Mouse (Mus musculus): ENCODE measurements around the gene Sash1. TPM values are rescaled to one million over a fixed set of nuclear protein-coding genes. Genes with fewer than 3 reads are reported as not detected.

The Sash1 gene
- polyA plus RNA-seq, 1 experiment from 2014 or later: 2.6 TPM

DNA sequence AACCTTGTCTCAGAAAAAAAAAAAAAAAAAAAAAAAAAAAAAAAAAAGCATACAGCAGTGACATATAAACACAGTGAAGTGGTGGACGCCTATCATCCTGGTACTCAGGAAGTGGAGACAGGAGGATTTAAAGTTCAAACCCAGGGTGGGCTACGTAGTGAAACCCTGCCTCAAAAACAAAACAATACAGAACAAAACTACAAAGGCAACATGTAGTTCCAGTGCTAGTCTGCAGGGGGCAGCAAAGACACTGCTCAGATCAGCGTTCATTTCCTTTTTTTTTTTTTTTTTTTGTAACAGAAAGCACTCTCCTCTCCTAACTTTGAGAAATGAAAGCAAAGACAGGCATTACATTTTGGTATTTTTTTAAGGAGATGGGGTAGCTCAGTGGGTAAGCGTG lies 203.0 kb downstream of the Sash1 start:
- H3K27me3 ChIP-seq (ENCODE audit: control insufficient read depth, insufficient read depth, low read length): no peaks in the 10 kb centered on the region
- H3K4me3 ChIP-seq (ENCODE audit: low read length): no peak overlapping the region
- H3K4me2 ChIP-seq (ENCODE audit: low read depth, low read length): 0 out of 2 replicates have a peak overlapping the region, but pooled peaks have one; percentile 15
- ATAC-seq (replicated peaks; ENCODE audit: extremely low read depth, insufficient read depth, low FRiP score): no peak
- no peaks in the 10 kb centered on the region for H3K4me1 ChIP-seq (ENCODE audit: control insufficient read depth, insufficient read depth, low read length)
- H3K36me3 ChIP-seq (ENCODE audit: control insufficient read depth, insufficient read depth): no peaks in the 10 kb centered on the region
- H3K27ac ChIP-seq (ENCODE audit: low read length): no peak overlapping the region
- 16% methylated on average over 4 of the region's 4 CpGs for WGBS
- no peak overlapping the region for H3K9ac ChIP-seq (ENCODE audit: low read length)
- H3K9me3 ChIP-seq (replicated peaks; ENCODE audit: control insufficient read depth, low read length): peaks cover 5% of the 10 kb centered on the region

DNA sequence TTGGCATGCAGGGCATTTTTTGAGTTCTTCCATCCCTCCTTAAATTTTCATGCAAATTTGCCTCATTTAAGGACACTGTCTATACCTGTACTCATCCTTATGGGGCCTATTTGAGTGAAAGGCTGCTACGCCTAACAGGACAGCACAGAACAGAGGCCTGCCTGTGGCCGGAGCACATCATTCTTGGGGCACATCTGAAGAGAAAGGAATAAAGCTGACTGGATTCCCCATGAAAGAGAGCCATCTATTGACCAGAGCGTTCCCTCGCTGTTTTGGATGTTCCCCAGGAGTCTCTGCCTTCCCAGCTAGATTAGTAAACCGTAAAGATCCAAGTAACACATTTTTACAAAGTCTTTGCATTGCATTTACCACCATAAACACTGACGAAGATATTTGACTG lies 203.5 kb downstream of the Sash1 start:
- WGBS: 59% methylated on average over 6 of the region's 6 CpGs
- no peak overlapping the region for H3K27ac ChIP-seq (ENCODE audit: low read length)
- H3K4me1 ChIP-seq (ENCODE audit: control insufficient read depth, insufficient read depth, low read length): no peaks in the 10 kb centered on the region
- H3K27me3 ChIP-seq (ENCODE audit: control insufficient read depth, insufficient read depth, low read length): no peaks in the 10 kb centered on the region
- H3K36me3 ChIP-seq (ENCODE audit: control insufficient read depth, insufficient read depth): no peaks in the 10 kb centered on the region
- no peak for ATAC-seq (replicated peaks; ENCODE audit: extremely low read depth, insufficient read depth, low FRiP score)
- H3K9ac ChIP-seq (ENCODE audit: low read length): no peak overlapping the region
- H3K9me3 ChIP-seq (replicated peaks; ENCODE audit: control insufficient read depth, low read length): peaks cover 5% of the 10 kb centered on the region
- H3K4me3 ChIP-seq (ENCODE audit: low read length): no peak overlapping the region
- no peak overlapping the region for H3K4me2 ChIP-seq (ENCODE audit: low read depth, low read length)

DNA sequence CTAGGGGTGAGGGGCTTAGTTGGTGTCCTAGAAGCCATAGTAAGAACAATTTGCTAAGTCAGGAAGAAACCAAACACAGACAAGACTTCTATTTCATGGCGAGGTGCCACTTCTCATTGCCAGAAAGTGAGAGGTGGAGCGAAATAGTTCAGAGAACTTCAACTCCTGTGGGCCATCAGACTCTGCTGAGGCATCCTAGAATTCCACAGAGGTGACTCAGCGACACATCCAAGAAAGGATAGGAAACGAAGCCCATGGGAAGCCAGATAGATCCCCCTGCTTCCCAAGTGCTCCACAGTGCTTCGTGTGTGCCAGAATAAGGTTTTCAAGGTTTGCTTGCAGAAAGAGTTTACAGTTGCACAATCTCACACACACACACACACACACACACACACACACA lies 209.1 kb downstream of the Sash1 start:
- Histone ChIP-seq H3K27me3 (ENCODE audit: control insufficient read depth, insufficient read depth, low read length) (no peaks in the 10 kb centered on the region), H3K4me2 (ENCODE audit: low read depth, low read length) (no peak overlapping the region), H3K9me3 (replicated peaks; ENCODE audit: control insufficient read depth, low read length) (no peaks in the 10 kb centered on the region), H3K9ac (ENCODE audit: low read length) (no peak overlapping the region), H3K4me3 (ENCODE audit: low read length) (no peak overlapping the region), H3K4me1 (ENCODE audit: control insufficient read depth, insufficient read depth, low read length) (no peaks in the 10 kb centered on the region; the same call in 1 of the 2 replicates), H3K27ac (ENCODE audit: low read length) (no peak overlapping the region), H3K36me3 (ENCODE audit: control insufficient read depth, insufficient read depth) (no peaks in the 10 kb centered on the region)
- WGBS: 37% methylated on average over 5 of the region's 5 CpGs
- ATAC-seq (replicated peaks; ENCODE audit: extremely low read depth, insufficient read depth, low FRiP score): no peak
